Mouse (Mus musculus): ENCODE measurements at regions not wholly inside any gene's neighbourhood (a gene's known extent, or its start where the extent isn't known, plus 50 kb on each side); places are given as distances from the start of the nearest gene placed in this dataset.

- DNase-seq (ENCODE audit: low spot score in 2 of 2) = peak; percentile 22 to 28
Observed at GRCm38 (mm10) chr9:60998086-60998785, 203.9 kb downstream of the Uaca start.

GRCm38 (mm10) chr9:60999001-60999529 is 204.7 kb downstream of the Uaca start:
- DNase-seq (ENCODE audit: low spot score in 2 of 2) = peak; percentile 47 to 69

DNA sequence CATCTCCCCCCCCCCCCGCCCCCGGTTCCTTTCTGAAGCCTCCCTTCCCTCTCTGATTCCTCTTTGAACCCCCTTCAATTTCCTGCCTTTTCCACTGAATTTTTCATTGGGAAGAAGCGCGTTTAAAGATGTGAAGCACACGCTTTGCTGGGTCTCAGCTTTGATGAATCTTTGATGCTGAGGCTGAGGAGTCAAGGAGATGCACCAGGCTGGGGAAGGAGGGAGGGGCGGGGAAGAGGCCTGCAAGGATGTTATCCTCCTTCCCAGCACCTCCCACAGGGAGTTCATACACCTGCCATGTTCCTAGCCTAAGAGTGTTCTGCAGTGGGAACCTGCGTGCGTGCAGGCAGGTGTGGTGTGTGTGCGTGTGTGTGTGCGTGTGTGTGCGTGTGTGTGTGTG is 205.9 kb downstream of the Uaca start:
- DNase-seq (ENCODE audit: low spot score in 2 of 2) = no peak

DNA sequence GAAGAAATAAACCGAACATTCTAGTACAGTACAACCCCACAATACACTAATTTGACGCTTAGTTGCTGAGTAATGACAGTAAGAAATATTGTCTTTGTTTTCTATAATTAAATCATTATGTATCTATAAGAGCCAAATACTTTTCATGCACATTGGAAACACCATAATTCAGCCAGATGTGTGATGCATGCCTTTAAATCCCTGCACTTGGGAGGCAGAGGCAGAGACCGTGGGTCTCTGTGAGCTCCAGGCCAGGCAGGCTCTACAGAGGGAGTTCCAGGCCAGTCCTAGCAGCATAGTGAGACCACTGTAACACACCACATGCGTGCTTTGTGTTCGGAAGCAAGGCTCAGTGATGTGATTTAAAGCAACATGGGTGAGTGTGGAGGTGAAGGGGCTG is 208.2 kb downstream of the Uaca start:
- no peak for DNase-seq (ENCODE audit: low spot score in 2 of 2)

- DNase-seq (ENCODE audit: low spot score in 2 of 2) = no peak
Observed at GRCm38 (mm10) chr9:61008446-61008845, 214.1 kb downstream of the Uaca start.

DNA sequence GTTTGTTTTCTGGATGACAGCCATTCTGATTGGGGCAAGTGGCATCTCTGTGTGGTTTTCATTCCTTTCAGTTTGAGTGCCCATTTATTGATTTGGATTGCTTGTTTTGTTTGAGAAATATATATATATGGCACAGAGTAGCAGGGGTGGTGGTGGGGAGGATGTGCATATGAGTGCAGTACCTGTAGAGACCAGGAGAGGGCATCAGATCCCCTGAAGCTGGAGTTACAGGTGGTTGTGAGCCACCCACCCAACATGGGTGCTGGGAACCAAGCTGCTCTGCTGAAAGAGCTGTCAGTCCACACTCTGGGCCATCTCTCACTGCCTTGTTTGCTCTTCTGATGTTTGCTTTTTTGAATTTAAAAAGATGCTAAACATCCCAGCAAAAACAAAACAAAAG is 216.7 kb downstream of the Uaca start:
- no peak for DNase-seq (ENCODE audit: low spot score in 2 of 2)

DNA sequence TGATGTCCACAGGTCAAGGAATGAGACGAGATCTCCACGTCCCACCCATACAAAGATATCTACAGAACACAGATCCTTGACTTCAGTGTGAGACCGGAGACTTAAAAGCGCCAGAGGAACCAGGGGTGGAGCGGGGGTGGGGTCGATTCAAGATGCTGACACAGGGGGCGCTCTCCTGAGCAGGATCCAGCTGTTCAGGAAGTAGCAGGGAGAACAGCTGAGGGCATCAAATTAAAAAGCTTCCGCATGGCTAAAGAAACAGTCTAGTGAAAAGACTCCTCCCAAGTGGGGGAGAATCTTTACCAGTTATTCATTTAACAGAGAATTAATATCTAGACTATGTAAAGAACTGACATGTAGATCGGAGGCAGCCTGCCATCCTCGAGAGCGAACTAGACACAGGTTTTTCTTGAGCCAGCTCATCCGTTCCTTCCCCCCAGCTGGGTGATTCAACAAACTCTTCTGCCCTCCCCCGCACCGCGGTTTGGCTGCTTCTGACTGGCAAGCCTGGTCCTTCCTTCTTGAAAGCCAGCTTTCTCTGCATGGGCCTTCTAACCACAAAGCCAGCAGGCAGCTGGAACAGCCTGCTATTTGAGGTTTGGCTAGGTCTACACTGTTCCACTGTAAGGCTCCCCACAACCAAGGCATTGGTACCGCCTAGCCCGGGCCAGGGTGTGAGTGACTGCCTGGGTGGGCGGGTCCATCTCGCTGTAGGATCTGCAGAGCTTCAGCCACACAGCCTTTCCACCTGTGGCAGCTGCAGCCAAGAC is 218.6 kb downstream of the Uaca start:
- peak; percentile 50 to 78 for DNase-seq (ENCODE audit: low spot score in 2 of 2)

DNA sequence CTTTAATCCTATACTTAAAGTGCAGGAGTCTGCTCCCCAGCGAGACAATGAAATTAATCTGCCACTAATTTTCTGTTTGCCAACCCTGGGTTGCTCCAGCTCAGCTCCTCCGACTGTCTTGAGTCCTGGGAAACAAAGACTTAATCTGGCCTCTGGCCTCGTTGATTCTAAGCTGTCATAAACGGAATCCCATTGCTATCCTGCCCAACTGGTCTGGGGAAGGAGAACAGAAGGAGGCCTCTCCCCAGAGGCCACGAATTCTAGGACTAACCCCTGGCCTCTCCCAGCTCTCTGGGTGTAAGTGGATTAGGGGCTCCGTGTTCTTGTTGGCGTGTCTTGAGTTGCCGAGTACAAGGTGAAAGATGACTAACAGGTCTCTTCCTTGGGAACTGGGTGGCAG is 219.8 kb downstream of the Uaca start:
- no peak for DNase-seq (ENCODE audit: low spot score in 2 of 2)

- no peak for DNase-seq (ENCODE audit: low spot score in 2 of 2)
Observed at GRCm38 (mm10) chr9:61015374-61015890, 221.1 kb downstream of the Uaca start.

GRCm38 (mm10) chr9:61016673-61017072 is 222.3 kb downstream of the Uaca start:
- no peak for DNase-seq (ENCODE audit: low spot score in 2 of 2)

GRCm38 (mm10) chr9:61019938-61020337 is 225.6 kb downstream of the Uaca start:
- peak in 1 of 2 experiments; percentile 19 for DNase-seq (ENCODE audit: low spot score in 2 of 2)

GRCm38 (mm10) chr9:61021810-61022209 is 227.5 kb downstream of the Uaca start:
- DNase-seq (ENCODE audit: low spot score in 2 of 2) = peak; percentile 19 to 43

GRCm38 (mm10) chr9:61022371-61023026 is 228.2 kb downstream of the Uaca start:
- DNase-seq (ENCODE audit: low spot score in 2 of 2) = peak; percentile 30 to 48

DNA sequence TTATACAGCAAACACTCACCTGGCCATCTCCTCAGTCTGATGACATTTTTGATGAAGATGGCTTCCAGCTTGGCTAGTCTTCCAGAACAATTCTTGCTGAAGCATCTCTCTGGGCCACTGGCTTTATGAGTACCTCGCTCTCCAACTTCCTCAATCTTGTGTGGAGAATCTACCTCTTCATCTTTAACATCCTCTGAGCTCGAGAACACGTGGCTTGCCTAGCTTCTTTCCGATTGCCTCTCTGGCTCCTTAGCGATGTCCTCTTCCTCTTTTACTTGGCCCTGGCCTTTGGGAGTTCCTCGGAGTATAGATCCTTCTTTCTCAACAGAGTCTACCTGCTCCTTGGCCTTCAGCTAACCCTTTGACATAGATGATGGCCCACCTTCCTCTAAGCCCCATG is 231.0 kb downstream of the Uaca start:
- DNase-seq (ENCODE audit: low spot score in 2 of 2) = no peak

DNA sequence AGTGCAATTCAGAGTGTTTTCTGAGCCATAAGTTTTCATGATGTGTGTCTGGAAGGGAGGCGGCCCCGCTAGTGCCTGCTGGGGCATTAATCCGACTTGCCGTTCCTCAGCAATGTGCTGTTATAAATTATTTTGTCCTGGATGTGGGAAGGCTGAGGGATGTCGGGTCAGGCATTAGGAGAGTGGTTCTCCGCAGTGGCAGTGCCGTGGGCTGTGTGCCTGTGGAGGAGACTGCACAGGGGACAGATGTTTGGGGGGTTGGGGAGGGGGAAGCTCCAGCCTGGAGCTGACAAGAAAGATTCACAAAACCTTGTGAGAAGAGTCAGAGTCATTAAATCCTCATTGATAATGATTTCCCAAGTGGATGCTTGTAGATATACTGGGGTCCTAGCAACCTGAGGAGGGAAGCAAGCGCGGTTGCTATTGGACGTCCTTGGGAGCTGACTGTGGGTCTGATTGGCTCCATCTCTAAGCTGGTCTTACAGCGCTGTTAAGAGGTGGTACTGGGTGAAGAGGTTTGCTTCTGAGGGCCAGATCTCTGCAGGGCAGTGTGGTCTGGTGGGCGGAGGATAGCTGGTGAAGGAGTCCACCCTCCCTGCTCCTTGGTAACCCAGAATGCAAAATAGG is 234.5 kb downstream of the Uaca start:
- no peak for DNase-seq (ENCODE audit: low spot score in 2 of 2)

- DNase-seq (ENCODE audit: low spot score in 2 of 2) = peak; percentile 69 to 70
Observed at GRCm38 (mm10) chr9:61031699-61032447, 237.5 kb downstream of the Uaca start.

GRCm38 (mm10) chr9:61032448-61033433 is 238.4 kb downstream of the Uaca start:
- no peak for DNase-seq (ENCODE audit: low spot score in 2 of 2)

- no peak for DNase-seq (ENCODE audit: low spot score in 2 of 2)
Observed at GRCm38 (mm10) chr9:61033593-61033992, 239.3 kb downstream of the Uaca start.

GRCm38 (mm10) chr9:61042063-61042462 is 247.7 kb downstream of the Uaca start:
- no peak for DNase-seq (ENCODE audit: low spot score in 2 of 2)

DNA sequence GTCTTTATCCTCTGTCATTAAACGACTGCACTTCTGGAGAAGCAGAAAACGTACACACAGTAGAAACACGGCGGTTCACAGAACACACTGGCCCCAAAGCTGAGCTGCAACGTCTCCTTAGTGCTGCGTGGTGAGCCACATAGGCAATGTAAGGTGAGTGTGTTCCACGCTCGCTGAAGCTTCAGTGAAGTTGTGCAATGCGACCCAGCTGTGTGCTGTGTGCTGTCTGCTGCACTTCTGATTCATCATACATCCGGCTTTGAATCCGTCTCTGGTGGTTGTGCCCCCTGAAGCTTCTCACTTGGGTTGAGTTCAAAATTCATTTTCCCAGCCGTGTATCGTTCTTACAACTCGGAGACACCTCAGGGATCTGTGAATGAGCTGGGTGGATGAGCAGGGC is 250.6 kb downstream of the Uaca start:
- DNase-seq (ENCODE audit: low spot score in 2 of 2) = no peak
